ENCODE assay signal across 17 mouse cellular contexts in genomic region chr3:149331251-149331960, GRCm38 (mm10).
DNase-seq lines count a peak whose midpoint lies in the region; ATAC-seq and TF ChIP-seq lines count a peak whose summit lies in the region.
"Had no signal": no experiment of that assay in that cellular context is flagged by ENCODE, and none has a peak within 500 bp of the region (broad histone marks: within the 10 kb centered on the region; RNA-seq: fewer than 3 reads in every experiment).

No protein-coding gene starts in this region.

- WGBS in forebrain, embryonic 14.5 days, result 5% methylated on average over 7 of the region's 7 CpGs
- 13% methylated on average over 7 of the region's 7 CpGs for WGBS in forebrain, postnatal 0 days
- 15% methylated on average over 7 of the region's 7 CpGs for WGBS in hindbrain, embryonic 11.5 days
- 24% methylated on average over 7 of the region's 7 CpGs for WGBS in hindbrain, postnatal 0 days
- 8% methylated on average over 7 of the region's 7 CpGs for WGBS in neural tube, embryonic 13.5 days
- 56% methylated on average over 7 of the region's 7 CpGs for WGBS in kidney, embryonic 16.5 days

- no peak for TF ChIP-seq CTCF in forebrain, postnatal 0 days (IDR thresholded peaks at IDR 0.05; ENCODE audit: low read depth)
- TF ChIP-seq CTCF in hindbrain, postnatal 0 days (IDR thresholded peaks at IDR 0.05; ENCODE audit: low read depth), result no peak

- no peaks in the 10 kb centered on the region for H3K9me3 ChIP-seq in forebrain, embryonic 14.5 days (replicated peaks; ENCODE audit: control insufficient read depth, low read length)
- H3K9me3 ChIP-seq in forebrain, postnatal 0 days (ENCODE audit: low read length), result no peaks in the 10 kb centered on the region
- H3K9me3 ChIP-seq in hindbrain, embryonic 11.5 days (ENCODE audit: control insufficient read depth, low read length), result no peaks in the 10 kb centered on the region
- no peaks in the 10 kb centered on the region for H3K9me3 ChIP-seq in hindbrain, postnatal 0 days (ENCODE audit: low read length)
- H3K9me3 ChIP-seq in neural tube, embryonic 13.5 days, result no peaks in the 10 kb centered on the region
- H3K9me3 ChIP-seq in kidney, embryonic 16.5 days (ENCODE audit: low read length), result no peaks in the 10 kb centered on the region
- H3K9me3 ChIP-seq: hindbrain, embryonic 13.5 days; limb, embryonic 12.5 days had no signal

- DNase-seq in forebrain, embryonic 14.5 days (ENCODE audit: low spot score), result peak; percentile 32
- DNase-seq in forebrain, postnatal 0 days, result no peak
- no peak for DNase-seq in hindbrain, embryonic 11.5 days (ENCODE audit: low spot score)
- DNase-seq in hindbrain, postnatal 0 days (ENCODE audit: low spot score), result no peak
- no peak for DNase-seq in neural tube, embryonic 10.5 days (ENCODE audit: extremely low spot score, low spot score)
- DNase-seq in layer of hippocampus, adult 9-11 months, result no peak
- DNase-seq: cerebellum, adult 2 months; gastrocnemius, postnatal 25 days; liver, postnatal 0 days; right cerebral cortex, adult 18-20 months; spleen, adult 18-20 months; thymus, postnatal 36 days had no signal

- no peaks in the 10 kb centered on the region for H3K36me3 ChIP-seq in forebrain, embryonic 14.5 days (ENCODE audit: control insufficient read depth, insufficient read depth, low read length)
- H3K36me3 ChIP-seq in forebrain, postnatal 0 days (ENCODE audit: insufficient read depth), result no peaks in the 10 kb centered on the region
- no peaks in the 10 kb centered on the region for H3K36me3 ChIP-seq in hindbrain, embryonic 11.5 days (ENCODE audit: control insufficient read depth, insufficient read depth, low read length)
- H3K36me3 ChIP-seq in hindbrain, postnatal 0 days (ENCODE audit: insufficient read depth, low read length), result no peaks in the 10 kb centered on the region
- no peaks in the 10 kb centered on the region for H3K36me3 ChIP-seq in neural tube, embryonic 13.5 days
- H3K36me3 ChIP-seq in kidney, embryonic 16.5 days (ENCODE audit: insufficient read depth, low read length), result no peaks in the 10 kb centered on the region
- H3K36me3 ChIP-seq: hindbrain, embryonic 13.5 days; limb, embryonic 12.5 days had no signal

- H3K4me1 ChIP-seq in forebrain, embryonic 14.5 days (ENCODE audit: control insufficient read depth, insufficient read depth, low read length), result peaks cover 9% of the 10 kb centered on the region
- H3K4me1 ChIP-seq in forebrain, postnatal 0 days (ENCODE audit: insufficient read depth), result no peaks in the 10 kb centered on the region
- peaks cover 2% of the 10 kb centered on the region for H3K4me1 ChIP-seq in hindbrain, embryonic 11.5 days (replicated peaks; ENCODE audit: control insufficient read depth, insufficient read depth, low read length)
- no peaks in the 10 kb centered on the region for H3K4me1 ChIP-seq in hindbrain, postnatal 0 days (ENCODE audit: insufficient read depth, low read length)
- peaks cover 11% of the 10 kb centered on the region; the same call in 1 of the 2 replicates for H3K4me1 ChIP-seq in neural tube, embryonic 13.5 days (replicated peaks)
- H3K4me1 ChIP-seq in kidney, embryonic 16.5 days (ENCODE audit: insufficient read depth, low read length), result peaks cover 5% of the 10 kb centered on the region

- no peak for ATAC-seq in forebrain, embryonic 14.5 days
- ATAC-seq in forebrain, postnatal 0 days, result no peak
- ATAC-seq in hindbrain, embryonic 11.5 days (ENCODE audit: low FRiP score), result peak; percentile 58
- no peak for ATAC-seq in hindbrain, postnatal 0 days
- no peak for ATAC-seq in neural tube, embryonic 13.5 days (ENCODE audit: low read depth)
- no peak for ATAC-seq in kidney, embryonic 16.5 days (ENCODE audit: low FRiP score, low TSS enrichment)

- no peak overlapping the region for H3K4me3 ChIP-seq in forebrain, embryonic 14.5 days (ENCODE audit: low read depth, low read length)
- H3K4me3 ChIP-seq in forebrain, postnatal 0 days (ENCODE audit: low read depth, low read length), result no peak overlapping the region
- no peak overlapping the region for H3K4me3 ChIP-seq in hindbrain, embryonic 11.5 days (ENCODE audit: low read depth, low read length)
- H3K4me3 ChIP-seq in hindbrain, postnatal 0 days (ENCODE audit: low read length), result no peak overlapping the region
- H3K4me3 ChIP-seq in neural tube, embryonic 13.5 days, result no peak overlapping the region
- no peak overlapping the region for H3K4me3 ChIP-seq in kidney, embryonic 16.5 days (ENCODE audit: low read length)
- H3K4me3 ChIP-seq: hindbrain, embryonic 13.5 days; limb, embryonic 12.5 days had no signal

- no peaks in the 10 kb centered on the region for H3K27me3 ChIP-seq in forebrain, embryonic 14.5 days (replicated peaks; ENCODE audit: control insufficient read depth, insufficient read depth, low read length)
- no peaks in the 10 kb centered on the region for H3K27me3 ChIP-seq in forebrain, postnatal 0 days (ENCODE audit: insufficient read depth, low read length)
- H3K27me3 ChIP-seq in hindbrain, embryonic 11.5 days (ENCODE audit: control insufficient read depth, insufficient read depth, low read length), result peaks cover 4% of the 10 kb centered on the region; the same call in 1 of the 2 replicates
- H3K27me3 ChIP-seq in hindbrain, postnatal 0 days (ENCODE audit: insufficient read depth, low read length), result no peaks in the 10 kb centered on the region
- H3K27me3 ChIP-seq in neural tube, embryonic 13.5 days, result peaks cover 5% of the 10 kb centered on the region; the same call in 1 of the 2 replicates
- no peaks in the 10 kb centered on the region for H3K27me3 ChIP-seq in kidney, embryonic 16.5 days (ENCODE audit: insufficient read depth, low read length)

- no peak overlapping the region for H3K27ac ChIP-seq in forebrain, embryonic 14.5 days (ENCODE audit: low read depth, low read length)
- no peak overlapping the region for H3K27ac ChIP-seq in forebrain, postnatal 0 days (ENCODE audit: low read depth, low read length)
- H3K27ac ChIP-seq in hindbrain, embryonic 11.5 days (ENCODE audit: low read depth, low read length), result no peak overlapping the region
- no peak overlapping the region for H3K27ac ChIP-seq in hindbrain, postnatal 0 days
- 0 out of 2 replicates have a peak overlapping the region, but pooled peaks have one; percentile 23 for H3K27ac ChIP-seq in neural tube, embryonic 13.5 days (replicated peaks)
- H3K27ac ChIP-seq in kidney, embryonic 16.5 days (ENCODE audit: low read length), result no peak overlapping the region
- H3K27ac ChIP-seq: hindbrain, embryonic 13.5 days; limb, embryonic 12.5 days; stomach, postnatal 0 days had no signal

- no peak overlapping the region for H3K4me2 ChIP-seq in forebrain, embryonic 14.5 days (ENCODE audit: low read length)
- H3K4me2 ChIP-seq in forebrain, postnatal 0 days (ENCODE audit: low read depth), result no peak overlapping the region
- no peak overlapping the region for H3K4me2 ChIP-seq in hindbrain, embryonic 11.5 days (replicated peaks; ENCODE audit: low read depth, low read length)
- H3K4me2 ChIP-seq in hindbrain, postnatal 0 days (ENCODE audit: low read depth, low read length), result no peak overlapping the region
- no peak overlapping the region for H3K4me2 ChIP-seq in neural tube, embryonic 13.5 days
- H3K4me2 ChIP-seq in kidney, embryonic 16.5 days (replicated peaks; ENCODE audit: low read depth, low read length), result no peak overlapping the region
- H3K4me2 ChIP-seq: hindbrain, embryonic 13.5 days; limb, embryonic 12.5 days had no signal

- H3K9ac ChIP-seq in forebrain, embryonic 14.5 days (ENCODE audit: low read length), result no peak overlapping the region
- H3K9ac ChIP-seq in forebrain, postnatal 0 days, result no peak overlapping the region
- no peak overlapping the region for H3K9ac ChIP-seq in hindbrain, embryonic 11.5 days (ENCODE audit: low read depth, low read length)
- no peak overlapping the region for H3K9ac ChIP-seq in hindbrain, postnatal 0 days (replicated peaks; ENCODE audit: low read length)
- no peak overlapping the region for H3K9ac ChIP-seq in neural tube, embryonic 13.5 days
- no peak overlapping the region for H3K9ac ChIP-seq in kidney, embryonic 16.5 days (replicated peaks; ENCODE audit: low read length)
- H3K9ac ChIP-seq: hindbrain, embryonic 13.5 days; limb, embryonic 12.5 days; liver, postnatal 0 days had no signal
